20 mouse cellular contexts compared by ENCODE assay signal in genomic region chr10:3662156-3662555, GRCm38 (mm10).
DNase-seq lines count a peak whose midpoint lies in the region; ATAC-seq lines count a peak whose summit lies in the region.
"Had no signal": no experiment of that assay in that cellular context is flagged by ENCODE, and none has a peak within 500 bp of the region (broad histone marks: within the 10 kb centered on the region; RNA-seq: fewer than 3 reads in every experiment).

No protein-coding gene starts in this region.

- no peak overlapping the region for H3K9ac ChIP-seq in forebrain, embryonic 13.5 days
- H3K9ac ChIP-seq in midbrain, embryonic 13.5 days (replicated peaks) = no peak overlapping the region
- H3K9ac ChIP-seq: forebrain, embryonic 12.5 days; hindbrain, embryonic 12.5 days; hindbrain, embryonic 15.5 days had no signal

- no peaks in the 10 kb centered on the region for H3K4me1 ChIP-seq in forebrain, embryonic 13.5 days
- no peaks in the 10 kb centered on the region for H3K4me1 ChIP-seq in midbrain, embryonic 13.5 days (replicated peaks)
- H3K4me1 ChIP-seq: forebrain, embryonic 12.5 days; hindbrain, embryonic 12.5 days; hindbrain, embryonic 15.5 days had no signal

- WGBS in forebrain, embryonic 13.5 days = 93% methylated on average over 2 of the region's 2 CpGs
- 91% methylated on average over 2 of the region's 2 CpGs for WGBS in midbrain, embryonic 13.5 days

- H3K27ac ChIP-seq in forebrain, embryonic 13.5 days = no peak overlapping the region
- no peak overlapping the region for H3K27ac ChIP-seq in midbrain, embryonic 13.5 days
- H3K27ac ChIP-seq: forebrain, embryonic 12.5 days; hindbrain, embryonic 12.5 days; hindbrain, embryonic 15.5 days had no signal

- H3K9me3 ChIP-seq in forebrain, embryonic 13.5 days (replicated peaks) = no peaks in the 10 kb centered on the region; the same call in 1 of the 2 replicates
- no peaks in the 10 kb centered on the region for H3K9me3 ChIP-seq in midbrain, embryonic 13.5 days
- H3K9me3 ChIP-seq: forebrain, embryonic 12.5 days; hindbrain, embryonic 12.5 days; hindbrain, embryonic 15.5 days had no signal

- no peak for ATAC-seq in forebrain, embryonic 13.5 days
- no peak for ATAC-seq in midbrain, embryonic 13.5 days
- ATAC-seq: forebrain, embryonic 16.5 days; intestine, postnatal 0 days had no signal

- H3K27me3 ChIP-seq in forebrain, embryonic 13.5 days = no peaks in the 10 kb centered on the region
- H3K27me3 ChIP-seq in midbrain, embryonic 13.5 days = no peaks in the 10 kb centered on the region
- H3K27me3 ChIP-seq: forebrain, embryonic 12.5 days; hindbrain, embryonic 12.5 days; hindbrain, embryonic 15.5 days had no signal

- H3K4me2 ChIP-seq in forebrain, embryonic 13.5 days = no peak overlapping the region
- H3K4me2 ChIP-seq in midbrain, embryonic 13.5 days (replicated peaks) = no peak overlapping the region
- H3K4me2 ChIP-seq: forebrain, embryonic 12.5 days; heart, embryonic 11.5 days; hindbrain, embryonic 12.5 days; hindbrain, embryonic 15.5 days had no signal

- no peaks in the 10 kb centered on the region for H3K36me3 ChIP-seq in forebrain, embryonic 13.5 days (ENCODE audit: poor library complexity, severe bottlenecking)
- no peaks in the 10 kb centered on the region for H3K36me3 ChIP-seq in midbrain, embryonic 13.5 days
- H3K36me3 ChIP-seq: forebrain, embryonic 12.5 days; hindbrain, embryonic 12.5 days; hindbrain, embryonic 15.5 days had no signal

- no peak overlapping the region for H3K4me3 ChIP-seq in forebrain, embryonic 13.5 days
- H3K4me3 ChIP-seq in midbrain, embryonic 13.5 days (replicated peaks) = no peak overlapping the region
- H3K4me3 ChIP-seq: forebrain, embryonic 12.5 days; hindbrain, embryonic 12.5 days; hindbrain, embryonic 15.5 days had no signal

- intact Hi-C loops in gastrocnemius, postnatal 14 days (cut with DNase I; ENCODE audit: low total_unique reads) = no loop called here

- DNase-seq in adrenal gland, postnatal 10 days = peak; percentile 30
- DNase-seq in adrenal gland, postnatal 4 days (ENCODE audit: low spot score in 2 of 2) = no peak
- DNase-seq in gastrocnemius, postnatal 14 days = peak; percentile 14
- no peak for DNase-seq in gastrocnemius, postnatal 4 days (ENCODE audit: low spot score in 2 of 2)
- peak; percentile 13 for DNase-seq in kidney, adult 9 months
- DNase-seq in kidney, postnatal 14 days = no peak
- DNase-seq: adrenal gland, adult 2 months; adrenal gland, postnatal 36 days; cerebellum, adult 11 months; cerebellum, adult 9-10 months; cerebellum, postnatal 14 days; gastrocnemius, postnatal 36 days had no signal

Comparison
In these comparisons a context has a peak if more than half of its experiments do, and no peak if none do; other contexts are left out.
1. DNase-seq: peak in adrenal gland, postnatal 10 days (single experiment), gastrocnemius, postnatal 14 days (single experiment) and kidney, adult 9 months (single experiment); none in adrenal gland, postnatal 4 days (0 of 2), gastrocnemius, postnatal 4 days (0 of 2) and kidney, postnatal 14 days (single experiment).